Mouse (Mus musculus) CD4-positive, CD25-positive, alpha-beta regulatory T cell, adult 4 months (primary cell): Measurements from ENCODE around the gene Abca7. TPM values are rescaled to one million over a fixed set of nuclear protein-coding genes. Genes with fewer than 3 reads are reported as not detected.
A peak's percentile ranks its signal among the peaks of the same experiment; 100 is the strongest.

Source experiments
- ATAC-seq: one replicate; pipeline ENCODE4 v1.8.0; 2017
- polyA plus RNA-seq, 2 experiments: library from polyadenylated mRNA; unstranded; fragments of 100-300 nt; shearing (Covaris generic); gene quantifications; one replicate each; pipeline ENCODE4 v1.2.1; 2017

Abca7 gene
- polyA plus RNA-seq, 2 experiments from 2014 or later, result 11.4 to 16.4 TPM

DNA sequence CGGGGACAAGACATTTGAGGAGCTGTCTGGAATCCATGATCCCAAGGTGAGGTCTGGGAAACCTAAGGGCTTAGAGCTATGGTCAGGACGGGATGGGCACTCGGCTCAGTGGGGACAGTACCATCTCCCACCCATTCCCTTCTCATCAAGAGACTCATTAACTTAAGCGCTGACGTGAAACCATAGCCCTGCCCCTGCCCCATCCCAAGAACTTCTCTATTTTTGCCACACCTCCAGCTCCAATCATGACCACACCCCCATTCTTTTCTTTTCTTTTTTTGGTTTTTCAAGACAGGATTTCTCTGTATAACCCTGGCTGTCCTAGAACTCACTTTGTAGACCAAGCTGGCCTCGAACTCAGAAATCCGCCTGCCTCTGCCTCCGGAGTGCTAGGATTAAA lies 21.6 kb upstream of the Abca7 start:
- ATAC-seq, result no peak

DNA sequence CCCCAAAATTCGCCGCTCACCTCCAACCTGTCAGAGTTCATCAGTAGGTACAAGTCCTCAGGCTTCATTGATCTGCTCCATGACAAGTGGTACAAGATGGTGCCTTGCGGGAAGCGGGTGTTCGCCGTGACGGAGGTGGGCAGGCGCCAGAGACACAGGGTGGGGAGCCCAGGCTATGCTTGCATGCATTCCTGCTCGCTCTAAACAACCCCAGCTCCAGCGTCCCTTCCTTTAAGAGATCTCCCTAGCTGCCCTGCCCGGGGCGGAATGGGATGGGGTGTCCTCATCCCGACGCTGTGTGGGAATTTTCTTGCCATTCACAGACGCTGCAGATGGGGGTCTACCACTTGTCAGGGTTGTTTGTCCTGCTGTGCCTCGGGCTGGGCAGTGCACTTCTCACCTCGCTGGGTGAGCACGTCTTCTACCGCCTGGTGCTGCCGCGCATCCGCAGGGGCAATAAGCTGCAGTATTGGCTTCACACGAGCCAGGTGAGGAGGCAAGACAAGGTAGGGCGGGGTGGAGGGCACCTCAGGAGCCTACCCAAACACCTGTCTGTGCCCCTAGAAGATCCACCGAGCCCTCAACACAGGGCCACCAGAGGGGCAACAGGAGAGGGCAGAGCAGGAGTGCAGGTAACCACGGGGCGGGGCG lies 20.1 kb upstream of the Abca7 start:
- ATAC-seq, result no peak

DNA sequence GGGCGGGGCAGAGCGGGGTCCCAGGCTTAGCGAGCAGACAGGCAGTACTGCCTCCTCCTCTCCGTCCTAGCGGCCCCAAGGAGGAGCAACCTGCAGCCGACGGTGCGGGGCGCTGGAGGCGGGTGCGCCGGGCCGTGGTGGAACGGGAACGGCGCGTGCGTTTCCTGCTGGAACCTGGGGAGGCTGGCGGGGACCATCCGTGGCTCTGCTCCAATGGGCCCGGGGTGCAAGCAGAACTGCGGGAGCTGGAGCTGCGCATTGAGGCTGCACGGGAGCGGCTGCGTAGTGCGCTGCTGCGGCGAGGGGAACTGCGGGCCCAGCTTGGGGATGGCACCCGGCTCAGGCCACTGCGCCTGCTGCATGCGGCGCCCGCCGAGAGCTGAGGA lies 19.6 kb upstream of the Abca7 start:
- ATAC-seq, result no peak

DNA sequence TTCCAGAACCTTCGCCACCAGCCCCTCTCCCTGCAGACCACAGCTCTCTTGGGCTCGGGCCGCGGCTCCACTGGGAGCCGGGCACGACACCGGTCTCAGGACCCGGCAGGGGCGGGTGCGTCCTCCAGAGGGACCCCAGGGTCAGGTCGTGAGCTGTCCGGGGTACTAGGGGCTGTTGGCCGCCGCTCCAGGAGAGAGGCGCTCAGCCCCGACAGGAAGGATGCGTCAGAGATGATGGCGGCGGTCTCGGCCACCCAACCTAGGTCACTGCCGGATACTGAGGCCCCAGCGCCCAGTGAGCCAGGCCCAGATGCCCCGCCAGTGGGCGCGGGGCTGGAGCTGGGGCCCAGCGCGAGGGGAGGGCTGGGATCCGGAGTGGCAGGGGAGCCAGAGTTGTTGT lies 19.0 kb upstream of the Abca7 start:
- ATAC-seq, result no peak

GRCm38 (mm10) chr10:79978061-79978460 lies 18.2 kb upstream of the Abca7 start:
- no peak for ATAC-seq

DNA sequence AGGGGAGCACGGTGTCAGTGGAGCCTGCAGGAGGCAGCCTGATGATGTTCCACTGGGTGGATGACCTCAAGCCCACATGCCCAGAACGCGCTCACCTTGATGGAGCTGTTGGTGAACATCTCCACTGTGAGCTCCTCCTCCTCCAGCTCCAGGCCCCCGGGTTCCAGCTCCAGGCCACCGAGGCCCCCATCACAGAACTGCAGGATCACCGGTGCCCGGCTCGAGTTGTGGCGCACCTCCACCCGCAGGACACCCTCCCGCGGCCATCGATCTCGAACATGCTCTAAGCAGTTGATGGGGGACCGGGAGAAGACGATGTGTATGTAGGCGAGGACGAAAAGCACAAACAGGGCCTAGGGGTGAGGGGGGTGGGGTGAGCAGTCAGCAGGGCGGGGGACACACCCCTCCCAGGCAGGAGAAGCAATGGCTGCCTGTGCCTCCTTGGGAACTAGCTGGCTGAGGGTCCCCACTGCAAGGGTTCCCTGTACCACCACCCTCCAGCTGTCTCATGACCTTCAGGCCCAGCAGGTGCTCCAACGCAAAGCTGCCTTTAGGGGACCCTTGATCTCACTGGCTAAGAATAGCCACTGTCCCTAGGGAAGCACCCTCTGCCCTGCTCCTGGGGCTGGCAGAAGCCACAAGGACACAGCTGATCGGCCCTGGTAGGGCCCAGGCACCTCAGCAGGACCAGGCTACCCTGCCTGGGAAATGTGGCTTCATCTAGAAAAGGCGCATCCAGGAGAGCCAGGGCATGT lies 16.7 kb upstream of the Abca7 start:
- ATAC-seq, result no peak

- no peak for ATAC-seq
These were observed 13.1 kb upstream of the Abca7 start for GRCm38 (mm10) chr10:79983205-79983604.

- ATAC-seq, result no peak
These were observed 12.6 kb upstream of the Abca7 start for GRCm38 (mm10) chr10:79983670-79984069.

DNA sequence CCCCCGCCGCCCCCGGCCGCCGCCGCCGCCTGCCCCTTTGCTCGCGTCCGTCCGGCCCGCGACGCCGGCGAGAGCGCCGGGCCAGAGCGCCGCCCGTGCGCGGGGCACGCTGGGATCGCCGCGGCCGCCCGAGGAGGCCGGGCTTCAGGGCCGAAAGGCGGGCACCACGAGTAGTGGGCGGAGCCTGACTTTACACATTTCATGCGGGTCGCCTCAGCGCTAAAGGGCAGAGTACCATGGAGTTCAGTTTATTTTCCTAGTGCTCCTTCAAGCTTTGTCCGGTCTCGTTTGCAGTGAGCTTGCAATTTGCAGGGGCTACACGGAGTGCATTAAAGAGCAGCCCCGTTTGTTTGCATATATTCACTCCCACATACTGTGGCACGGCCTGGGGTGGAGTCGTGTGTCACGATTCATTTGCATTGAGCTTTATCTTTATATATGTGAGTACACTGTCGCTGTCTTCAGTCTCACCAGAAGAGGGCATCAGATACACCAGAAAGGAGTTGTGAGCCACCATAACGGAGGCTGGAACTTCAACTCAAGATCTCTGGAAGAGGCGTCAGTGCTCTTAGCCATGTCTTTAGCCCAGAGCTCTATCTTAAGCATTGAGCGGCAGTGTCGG lies 12.0 kb upstream of the Abca7 start, which contains the start of gene Tmem259:
TSS of gene Tmem259 (minus strand) at position 136 of the 622 bp plus-strand sequence.
- peak; percentile 67 for ATAC-seq

- peak; percentile 78 for ATAC-seq
These were observed 11.4 kb upstream of the Abca7 start for GRCm38 (mm10) chr10:79984871-79985270.

DNA sequence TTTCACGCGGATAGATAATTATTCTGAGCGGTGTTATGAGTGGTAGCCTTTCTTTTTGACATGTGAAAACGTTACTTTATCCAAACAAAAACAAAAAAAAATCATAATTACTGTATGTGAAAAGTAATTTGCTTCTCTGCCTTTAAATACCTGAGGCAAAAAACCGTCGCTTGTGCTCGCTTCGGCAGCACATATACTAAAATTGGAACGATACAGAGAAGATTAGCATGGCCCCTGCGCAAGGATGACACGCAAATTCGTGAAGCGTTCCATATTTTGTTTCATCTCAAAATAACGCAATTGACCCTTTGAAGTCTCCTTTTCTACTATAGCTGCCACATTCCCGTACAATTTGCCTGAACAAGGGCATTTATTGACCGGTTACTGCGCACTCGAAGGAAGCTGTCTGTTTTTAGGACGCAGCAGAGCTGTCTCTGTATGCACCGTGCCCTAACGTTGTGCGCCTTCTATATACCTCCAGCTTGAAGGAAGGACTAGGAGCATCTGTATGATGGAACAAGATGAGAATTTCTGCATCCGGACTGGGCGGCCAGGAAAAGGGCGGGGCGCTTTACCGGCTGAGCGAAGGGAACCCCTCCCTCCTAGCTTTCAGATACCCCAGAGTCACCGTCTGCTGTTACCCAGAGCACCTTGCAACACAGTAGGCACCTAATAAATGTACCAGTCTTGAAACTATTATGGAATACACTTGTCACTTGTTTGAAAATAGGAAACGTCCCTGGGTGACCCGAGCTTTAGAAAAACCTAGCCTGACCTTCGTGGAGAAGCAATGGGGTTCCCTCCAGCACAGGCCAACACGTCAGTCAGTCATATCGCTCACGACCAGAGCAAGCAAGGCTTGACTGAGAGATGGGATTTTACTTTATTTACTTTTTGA lies 10.7 kb upstream of the Abca7 start:
- peak; percentile 18 for ATAC-seq

- ATAC-seq, result no peak
These were observed 9.9 kb upstream of the Abca7 start for GRCm38 (mm10) chr10:79986232-79986878.

GRCm38 (mm10) chr10:79986963-79987362 lies 9.3 kb upstream of the Abca7 start:
- ATAC-seq, result peak; percentile 18

DNA sequence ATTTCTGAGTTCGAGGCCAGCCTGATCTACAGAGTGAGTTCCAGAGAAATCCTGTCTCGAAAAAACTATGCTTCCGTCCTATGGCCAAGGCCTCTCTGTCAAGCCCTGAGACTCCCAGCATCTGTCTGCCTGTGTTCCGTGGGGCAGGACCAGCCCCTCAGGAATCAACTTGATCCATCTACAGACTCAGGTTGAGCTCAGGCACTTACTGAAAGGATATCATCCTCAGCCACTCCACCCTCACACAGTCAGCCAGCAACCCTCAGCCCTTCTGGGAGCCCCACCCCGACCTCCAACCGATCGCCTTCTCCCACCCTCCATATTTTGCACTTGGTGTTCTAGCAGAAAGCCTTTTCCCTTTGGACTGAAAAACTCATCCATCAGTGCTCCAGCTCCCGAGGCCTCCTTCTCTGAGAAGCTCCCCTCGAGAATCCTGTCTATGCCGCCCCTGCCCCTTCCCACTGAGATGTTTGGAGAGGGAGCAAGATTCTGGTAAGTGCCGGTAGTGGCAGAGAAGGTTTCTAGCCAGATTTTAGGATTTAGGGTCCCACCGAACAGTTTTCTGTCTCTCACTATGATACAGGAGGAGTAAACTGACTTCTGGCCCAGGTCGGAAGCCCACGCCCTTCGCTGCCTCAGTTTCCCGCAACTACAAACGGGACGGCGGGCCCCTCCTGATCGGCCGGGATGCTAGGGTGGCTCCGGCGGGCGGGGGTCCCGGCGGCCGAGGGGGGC lies 8.4 kb upstream of the Abca7 start:
- ATAC-seq, result no peak

DNA sequence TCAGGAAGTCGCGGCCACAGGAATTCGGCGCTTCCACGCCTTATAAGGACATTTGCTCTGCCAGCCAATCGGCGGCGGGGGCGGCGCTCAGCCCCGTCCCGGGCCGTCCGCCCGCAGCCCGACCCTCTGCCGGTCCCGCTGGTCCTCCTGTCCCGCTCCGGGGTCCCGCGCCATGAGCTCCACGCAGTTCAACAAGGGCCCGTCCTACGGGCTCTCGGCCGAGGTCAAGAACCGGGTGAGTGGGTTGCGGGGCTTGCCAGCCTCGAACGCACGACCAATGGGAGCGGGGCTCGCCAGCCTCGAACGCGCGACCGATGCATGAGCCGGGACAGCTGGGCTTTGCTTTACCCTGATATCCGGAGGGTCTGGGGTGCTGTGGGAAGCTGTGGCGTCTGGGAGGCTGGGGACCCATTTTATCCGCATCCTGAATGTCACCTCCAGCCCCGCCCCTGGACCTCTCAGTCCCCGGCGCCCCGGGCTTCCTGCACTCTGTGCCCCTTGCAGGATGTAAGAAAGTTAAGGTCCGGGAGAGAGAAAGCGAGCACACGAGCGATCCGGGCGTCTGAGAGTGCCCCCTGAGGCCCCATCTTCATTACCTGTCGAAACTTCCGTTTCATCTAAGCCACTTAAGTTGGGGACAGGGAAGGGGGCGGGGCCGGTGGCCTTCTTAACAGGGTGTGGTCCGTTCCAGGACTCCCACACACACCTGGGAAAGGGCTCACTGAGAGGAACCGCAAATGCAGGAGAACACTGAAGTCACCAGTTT lies 7.6 kb upstream of the Abca7 start, which contains the start of gene Cnn2:
TSS of gene Cnn2 (plus strand) at position 79 of the 766 bp plus-strand sequence.
- peak; percentile 7 for ATAC-seq

DNA sequence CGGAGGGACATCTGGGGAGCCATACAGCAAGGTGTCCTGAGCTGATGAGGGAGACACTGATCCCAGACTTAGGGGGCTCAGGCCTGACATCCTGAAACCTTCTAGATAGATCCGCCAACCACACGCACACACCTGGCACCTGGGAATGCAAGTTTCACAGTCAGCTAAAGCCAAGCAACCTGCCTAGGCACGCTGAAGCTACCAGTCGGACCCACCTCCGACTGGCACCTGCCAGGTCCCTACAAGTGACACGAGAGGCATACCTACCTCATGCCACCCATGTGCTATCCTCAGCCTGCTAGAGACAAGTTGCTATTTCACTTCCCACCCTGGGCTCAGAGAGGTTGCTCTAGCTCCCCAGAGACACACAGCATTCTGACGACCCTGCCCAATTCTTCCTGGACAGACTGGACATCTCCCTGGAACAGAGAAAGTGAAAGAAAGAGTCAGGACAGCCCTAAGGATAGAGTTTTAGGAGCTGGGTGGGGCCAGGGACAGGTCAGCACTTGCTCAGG lies 7.0 kb upstream of the Abca7 start:
- no peak for ATAC-seq

GRCm38 (mm10) chr10:79989870-79990269 lies 6.4 kb upstream of the Abca7 start:
- no peak for ATAC-seq

DNA sequence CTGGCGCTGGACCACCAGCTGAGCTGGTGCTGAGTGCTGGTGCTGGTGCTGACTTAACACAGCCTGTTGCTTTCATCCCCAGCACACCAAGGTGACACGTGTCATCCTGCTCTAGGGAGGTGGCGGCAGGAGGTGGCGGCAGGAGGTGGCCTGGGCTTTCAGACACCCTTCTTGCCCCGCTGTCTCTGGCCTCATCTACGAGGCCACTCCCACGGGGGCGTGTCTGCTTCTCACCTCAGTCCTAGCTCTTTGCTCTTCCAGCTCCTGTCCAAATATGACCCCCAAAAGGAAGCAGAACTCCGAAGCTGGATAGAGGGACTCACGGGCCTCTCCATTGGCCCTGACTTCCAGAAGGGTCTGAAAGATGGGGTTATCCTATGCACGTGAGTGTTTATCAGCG lies 5.2 kb upstream of the Abca7 start:
- ATAC-seq, result no peak

DNA sequence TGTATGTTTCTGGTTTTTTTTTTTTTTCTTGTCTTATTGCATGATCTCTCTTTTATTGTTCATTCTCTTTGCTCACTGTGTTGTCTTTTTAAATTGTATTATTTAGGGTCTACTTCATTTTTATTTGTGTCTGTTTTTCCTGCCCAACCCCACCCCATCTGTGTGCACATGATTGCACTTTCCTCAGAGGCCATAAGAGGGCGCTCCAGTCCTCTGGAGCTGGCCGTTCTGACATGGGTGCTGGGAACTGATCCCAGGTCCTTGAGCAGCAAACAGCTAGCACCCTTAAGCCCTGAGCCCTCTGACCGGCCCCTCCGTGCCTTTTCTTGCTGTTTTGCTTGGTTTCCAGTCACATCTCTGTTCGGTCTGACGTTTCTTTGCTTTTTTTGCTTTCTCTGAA lies 4.7 kb upstream of the Abca7 start:
- ATAC-seq, result no peak

- ATAC-seq, result peak; percentile 17
These were observed 1.7 kb upstream of the Abca7 start for GRCm38 (mm10) chr10:79994397-79995115.
